Mouse (Mus musculus) E14TG2a.4 (cell line): ENCODE results near the gene Vmn1r177.
"Not testable (repeated sequence)": the region's sequence is repeated elsewhere in the genome, so short reads cannot be mapped to it uniquely, and the experiment has no call there.

Source experiments
- CTCF ChIP-seq: conservative IDR thresholded peaks from 2 replicates; pipeline ENCODE4 v1.5.1; 2014; ENCODE audit warnings: low read length
- NANOG ChIP-seq: IDR thresholded peaks from 2 replicates; pipeline ENCODE4 v1.6.1; 2014; ENCODE audit warnings: borderline replicate concordance, low read length, mixed read lengths
- POU5F1 ChIP-seq: IDR thresholded peaks from 2 replicates; pipeline ENCODE4 v1.6.1; 2014; ENCODE audit warnings: low read length, borderline replicate concordance

GRCm38 (mm10) chr7:23876918-23877317, 10.7 kb upstream of the Vmn1r177 start:
- TF ChIP-seq CTCF, POU5F1, NANOG: not testable (repeated sequence)
